Mouse (Mus musculus): ENCODE results near the gene Jade3.

DNA sequence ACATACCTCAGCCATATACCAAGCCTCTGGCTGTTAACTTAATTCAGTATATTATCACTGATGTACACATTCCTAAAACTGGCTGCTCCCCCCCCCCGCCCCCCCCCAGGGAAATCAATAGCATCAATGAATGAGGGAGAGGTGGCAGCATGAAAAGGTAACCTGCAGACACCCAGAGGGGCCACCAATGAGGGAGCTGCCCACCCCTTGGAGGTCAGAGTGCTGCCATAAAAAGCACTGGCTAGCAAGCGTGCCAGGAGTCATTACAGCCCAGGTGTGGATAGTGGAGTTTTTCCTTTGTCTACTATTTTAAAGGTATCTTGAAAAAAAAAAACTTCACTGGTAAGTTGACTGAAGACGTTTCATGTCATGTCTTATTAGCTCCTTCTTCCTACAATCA, 124.0 kb downstream of the Jade3 start, which contains the start of gene Rgn:
- TF ChIP-seq CTCF (IDR thresholded peaks at IDR 0.05; ENCODE audit: low read depth, low read length) (no peak), POLR2A (IDR thresholded peaks at IDR 0.05; ENCODE audit: extremely low read depth, insufficient read depth, low read length) (no peak)
